Mouse (Mus musculus) hindbrain, embryonic 14.5 days (tissue): ENCODE data around the gene Ptar1. TPM values are rescaled to one million over a fixed set of nuclear protein-coding genes. Genes with fewer than 3 reads are reported as not detected.
A peak's percentile ranks its signal among the peaks of the same experiment; 100 is the strongest.

Source experiments
- ATAC-seq: fragments of 200-750 bp; cut with Nextera tagmentation; 2 replicates; pipeline ENCODE4 v1.8.0; 2017; ENCODE audit warnings: moderate number of reproducible peaks, mild to moderate bottlenecking, moderate TSS enrichment, moderate library complexity; ENCODE audit not compliant: low FRiP score
- DNase-seq: peaks from one replicate; pipeline ENCODE4 v3.0.0-alpha.2; 2015; ENCODE audit warnings: low spot score
- H3K27ac ChIP-seq: fragments of 300-500 bp; sonication (generic); 2 replicates; pipeline ENCODE4 v1.5.1; 2014; ENCODE audit warnings: mild to moderate bottlenecking, moderate library complexity
- H3K27me3 ChIP-seq: fragments of 300-500 bp; sonication (generic); 2 replicates; pipeline ENCODE4 v1.6.1; 2014; ENCODE audit warnings: mild to moderate bottlenecking, low read length, mixed read lengths; ENCODE audit not compliant: control insufficient read depth, insufficient read depth
- H3K36me3 ChIP-seq: fragments of 300-500 bp; sonication (generic); replicated peaks from 2 replicates; pipeline ENCODE4 v1.6.1; 2014; ENCODE audit not compliant: control insufficient read depth, insufficient read depth
- H3K4me1 ChIP-seq: fragments of 300-500 bp; sonication (generic); replicated peaks from 2 replicates; pipeline ENCODE4 v1.6.1; 2014; ENCODE audit warnings: antibody characterized with exemption, low read length, mixed read lengths; ENCODE audit not compliant: control insufficient read depth, insufficient read depth
- H3K4me2 ChIP-seq: fragments of 300-500 bp; sonication (generic); replicated peaks from 2 replicates; pipeline ENCODE4 v1.6.1; 2014; ENCODE audit warnings: mild to moderate bottlenecking, moderate library complexity
- H3K4me3 ChIP-seq: fragments of 300-500 bp; sonication (generic); replicated peaks from 2 replicates; pipeline ENCODE4 v1.5.1; 2014; ENCODE audit warnings: mild to moderate bottlenecking, low read length
- H3K9ac ChIP-seq: fragments of 300-500 bp; sonication (generic); 2 replicates; pipeline ENCODE4 v1.6.1; 2014
- H3K9me3 ChIP-seq: fragments of 300-500 bp; sonication (generic); 2 replicates; pipeline ENCODE4 v1.6.1; 2016; ENCODE audit warnings: low read length; ENCODE audit not compliant: control insufficient read depth
- WGBS: fragments of 180-500 bp; shearing (Covaris S2); extraction: QIAGEN DNeasy Blood & Tissue Kit; methylation state at CpG from one replicate; pipeline ENCODE4 v1.1.7; 2014; 5-methylcytosine and 5-hydroxymethylcytosine counted together
- polyA plus RNA-seq: library from polyadenylated mRNA; unstranded; fragments of >200 nt; fragmentation: Nextera tagmentation; extraction: Ambion mirVana; gene quantifications from 2 replicates; pipeline ENCODE4 v1.2.1, GENCODE M21; 2014

The Ptar1 gene
- polyA plus RNA-seq, 1 experiment from 2014 or later, result 7.7 TPM

DNA sequence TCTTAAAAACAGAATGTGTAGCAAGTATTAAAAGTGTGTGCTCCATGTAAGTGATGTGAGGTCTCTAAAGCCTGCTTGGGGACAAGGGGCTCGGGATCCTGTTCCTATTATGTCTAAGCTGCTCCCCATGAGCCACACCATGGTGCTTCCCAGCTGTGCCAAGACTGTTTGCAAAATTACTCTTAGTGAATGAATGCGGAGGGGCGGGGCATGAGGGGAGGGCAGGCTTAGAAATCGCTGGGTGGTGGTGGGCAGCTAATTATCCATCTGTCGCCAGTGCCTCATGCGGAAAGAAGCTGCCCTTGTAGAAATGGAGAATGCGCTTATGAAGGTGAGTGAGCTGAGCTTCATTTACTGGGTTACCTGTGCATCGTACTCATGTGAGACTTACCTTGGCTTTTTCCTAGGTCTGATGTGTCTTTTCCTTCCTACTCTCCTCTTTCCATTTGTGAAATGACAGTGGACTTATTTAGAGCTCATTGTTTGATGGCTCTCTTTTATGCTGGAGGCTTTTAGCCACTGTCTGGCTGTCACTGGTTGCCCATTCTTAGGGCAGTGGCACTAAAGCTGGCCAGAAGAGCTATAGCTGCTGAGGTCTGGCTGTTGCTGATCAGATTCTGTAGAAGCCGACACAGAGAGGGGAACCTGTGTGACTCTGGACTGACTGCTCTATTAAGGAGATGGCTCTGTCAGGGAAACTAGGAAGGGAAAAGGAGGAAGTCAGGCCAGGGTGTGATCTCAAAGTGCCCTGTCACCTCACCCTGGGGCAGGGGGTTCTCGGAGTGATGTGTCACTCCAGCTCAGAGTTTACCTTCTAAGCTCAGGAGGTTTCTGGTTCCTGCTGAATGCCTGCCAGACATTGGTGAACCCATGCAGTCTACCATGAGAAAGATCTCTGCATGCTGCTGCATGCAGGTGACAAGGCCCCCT, 83.5 kb downstream of the Ptar1 start:
- Histone ChIP-seq H3K27me3 (no peaks in the 10 kb centered on the region), H3K9me3 (no peaks in the 10 kb centered on the region), H3K27ac (peak overlapping the region; percentile 46; the same call in 1 of the 2 replicates), H3K36me3 (no peaks in the 10 kb centered on the region), H3K4me2 (peak overlapping the region; percentile 4; the same call in 1 of the 2 replicates), H3K9ac (no peak overlapping the region), H3K4me3 (no peak overlapping the region), H3K4me1 (peaks cover 25% of the 10 kb centered on the region; the same call in 1 of the 2 replicates)
- peak; percentile 68; the same call in 1 of the 2 replicates for ATAC-seq
- no peak for DNase-seq
- 28% methylated on average over 10 of the region's 10 CpGs for WGBS

DNA sequence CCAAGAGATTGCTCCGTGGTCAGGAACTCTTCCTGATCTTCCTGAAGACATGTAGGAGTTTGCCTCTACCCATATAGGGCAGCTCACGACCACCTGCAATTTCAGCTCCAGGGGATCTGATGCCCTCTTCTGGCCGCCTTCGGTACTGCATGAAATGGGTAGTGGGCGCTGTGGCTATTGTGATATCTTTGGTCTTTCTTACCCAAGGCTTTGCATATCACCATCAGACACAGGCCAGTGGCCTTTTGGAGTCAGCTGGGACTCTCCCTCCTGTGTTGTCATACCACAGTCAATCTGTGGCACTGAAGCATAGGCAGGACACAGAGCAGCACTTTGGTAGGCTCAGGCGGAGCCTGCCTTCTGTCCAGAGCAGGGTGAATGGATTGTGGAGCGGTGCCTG, 84.7 kb downstream of the Ptar1 start:
- no peak overlapping the region for H3K4me3 ChIP-seq
- H3K4me1 ChIP-seq, result peaks cover 25% of the 10 kb centered on the region; the same call in 1 of the 2 replicates
- no peak overlapping the region for H3K27ac ChIP-seq
- WGBS, result 65% methylated on average over 7 of the region's 7 CpGs
- ATAC-seq (no peak), DNase-seq (no peak)
- no peak overlapping the region for H3K9ac ChIP-seq
- H3K4me2 ChIP-seq, result no peak overlapping the region
- no peaks in the 10 kb centered on the region for H3K9me3 ChIP-seq
- no peaks in the 10 kb centered on the region for H3K36me3 ChIP-seq
- no peaks in the 10 kb centered on the region for H3K27me3 ChIP-seq

DNA sequence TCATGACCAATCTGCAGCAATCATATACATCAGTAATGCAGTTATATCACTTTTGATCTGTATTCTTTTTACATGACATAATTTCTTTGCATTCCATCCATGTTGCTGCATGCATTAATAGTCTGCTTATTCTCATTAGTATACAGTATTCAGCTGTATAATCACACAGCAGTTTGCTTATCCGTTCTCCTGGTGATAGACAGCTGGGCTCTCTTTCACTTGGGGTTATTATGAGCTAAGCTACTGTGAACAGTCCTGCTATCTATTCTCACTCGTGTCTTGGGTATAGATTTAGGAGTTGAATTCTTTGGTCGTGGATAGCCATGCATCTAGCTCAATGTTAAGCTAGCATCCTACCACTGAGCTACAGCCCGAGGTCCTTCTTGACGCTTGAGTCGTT, 88.1 kb downstream of the Ptar1 start:
- peaks cover 9% of the 10 kb centered on the region; the same call in 1 of the 2 replicates for H3K4me1 ChIP-seq
- no peaks in the 10 kb centered on the region for H3K9me3 ChIP-seq
- H3K4me2 ChIP-seq, result no peak overlapping the region
- ATAC-seq, result 0 out of 2 replicates have a peak, but pooled peaks have one; percentile 44
- no peak overlapping the region for H3K9ac ChIP-seq
- H3K4me3 ChIP-seq, result no peak overlapping the region
- WGBS, result 68% methylated on average over 6 of the region's 6 CpGs
- no peaks in the 10 kb centered on the region for H3K36me3 ChIP-seq
- no peaks in the 10 kb centered on the region for H3K27me3 ChIP-seq
- DNase-seq, result no peak
- H3K27ac ChIP-seq, result no peak overlapping the region

DNA sequence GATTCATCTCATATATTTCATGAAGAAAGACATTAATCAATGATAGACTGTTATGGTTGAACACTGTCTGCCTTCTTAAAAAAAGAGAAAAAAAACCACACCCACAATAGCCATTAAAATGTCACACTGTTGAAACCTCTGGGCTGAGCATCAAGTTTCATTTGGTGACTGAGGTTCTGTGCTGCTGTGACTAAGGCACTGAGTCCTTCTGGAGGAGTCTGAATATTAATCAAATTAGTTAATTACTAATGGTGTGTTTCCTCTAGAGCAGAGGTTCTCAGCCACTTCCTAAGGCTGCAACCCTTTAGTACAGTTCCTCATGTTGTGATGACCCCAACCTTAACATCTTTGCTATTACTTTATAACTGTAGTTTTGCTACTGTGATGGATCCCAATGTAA, 91.9 kb downstream of the Ptar1 start:
- Histone ChIP-seq H3K27me3 (no peaks in the 10 kb centered on the region), H3K27ac (no peak overlapping the region), H3K36me3 (no peaks in the 10 kb centered on the region), H3K4me2 (no peak overlapping the region), H3K9me3 (no peaks in the 10 kb centered on the region), H3K4me3 (no peak overlapping the region), H3K4me1 (peaks cover 7% of the 10 kb centered on the region; the same call in 1 of the 2 replicates), H3K9ac (no peak overlapping the region)
- DNase-seq (no peak), ATAC-seq (no peak)

DNA sequence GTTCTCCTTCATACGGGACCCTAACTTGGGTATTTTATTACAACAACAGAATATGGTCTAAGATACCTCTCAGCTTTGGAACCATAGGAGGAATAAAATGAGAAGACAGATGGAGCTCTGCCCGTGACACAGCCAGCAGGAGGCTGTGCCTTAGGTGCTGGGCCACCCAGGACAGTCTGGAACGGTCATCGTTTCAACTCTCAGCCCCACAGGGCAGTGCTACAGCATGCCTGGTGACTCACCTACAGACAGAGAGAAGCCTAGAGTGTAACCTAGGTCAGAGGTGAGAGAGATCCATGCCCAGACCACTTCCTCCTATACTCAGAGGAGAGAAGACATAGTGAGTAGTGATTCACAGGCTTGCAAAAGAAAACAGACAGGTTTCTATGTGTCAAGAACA, 92.9 kb downstream of the Ptar1 start:
- Histone ChIP-seq H3K4me3 (no peak overlapping the region), H3K9me3 (no peaks in the 10 kb centered on the region), H3K27me3 (no peaks in the 10 kb centered on the region), H3K4me1 (peaks cover 12% of the 10 kb centered on the region; the same call in 1 of the 2 replicates), H3K36me3 (no peaks in the 10 kb centered on the region), H3K9ac (no peak overlapping the region), H3K4me2 (no peak overlapping the region), H3K27ac (no peak overlapping the region)
- DNase-seq (no peak), ATAC-seq (no peak)
- 90% methylated on average over 4 of the region's 4 CpGs for WGBS

Other genes with a start within 250 kb of the Ptar1 start
- gene Mamdc2, start 239.0 kb upstream of the Ptar1 start, polyA plus RNA-seq, result 1.6 and 1.8 TPM in 2 replicates
- 2.7 and 3.1 TPM in 2 replicates for gene 1700028P14Rik, start 34.6 kb upstream of the Ptar1 start, polyA plus RNA-seq
- gene Apba1, start 71.5 kb downstream of the Ptar1 start, polyA plus RNA-seq, result 14.6 and 17.4 TPM in 2 replicates